Mouse (Mus musculus) layer of hippocampus, adult 18-20 months (tissue): ENCODE measurements around the gene Naga. TPM values are rescaled to one million over a fixed set of nuclear protein-coding genes. Genes with fewer than 3 reads are reported as not detected.

Source experiments
- DNase-seq, 2 experiments: peaks; one replicate each; pipeline ENCODE4 v3.0.0; 2022; ENCODE audit warnings: low spot score in 2 of 2
- total RNA-seq, 2 experiments: library from RNA; stranded (reverse); gene quantifications; 2 replicates each; pipeline ENCODE4 v1.2.3; 2021

Gene Naga
- total RNA-seq, 2 experiments from 2014 or later = 33.5 to 40.5 TPM

DNA sequence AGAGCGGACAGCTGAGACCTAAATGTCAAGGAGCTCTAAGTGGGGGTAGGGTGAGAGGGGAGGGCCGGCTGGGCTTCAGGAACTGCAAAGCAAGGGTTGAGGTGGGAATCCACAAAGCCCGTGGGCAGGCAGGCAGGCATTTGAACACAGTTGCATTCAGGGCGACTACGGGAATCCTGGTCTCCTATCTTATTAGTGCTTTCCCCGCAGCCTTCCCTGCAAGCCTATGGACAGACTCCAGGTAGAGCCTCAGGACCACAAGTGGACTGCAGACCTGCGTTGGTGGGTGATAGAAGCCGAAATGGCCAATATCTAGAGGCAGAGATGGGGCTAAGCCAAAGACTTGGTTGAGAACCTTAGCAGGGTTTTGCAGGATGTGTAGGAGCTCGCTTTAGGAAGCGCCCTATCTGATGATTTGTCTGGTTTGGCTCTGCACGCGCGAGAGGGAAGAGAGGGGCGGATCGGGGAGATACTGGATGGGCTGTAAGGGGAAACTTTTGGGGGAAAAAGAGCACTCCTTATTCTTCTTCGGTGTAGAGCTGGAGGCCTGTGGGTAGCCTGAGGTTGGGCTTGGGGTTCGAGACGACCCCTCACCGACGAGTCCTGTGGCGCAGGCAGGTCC, 1.8 kb upstream of the Naga start:
- no peak for DNase-seq

DNA sequence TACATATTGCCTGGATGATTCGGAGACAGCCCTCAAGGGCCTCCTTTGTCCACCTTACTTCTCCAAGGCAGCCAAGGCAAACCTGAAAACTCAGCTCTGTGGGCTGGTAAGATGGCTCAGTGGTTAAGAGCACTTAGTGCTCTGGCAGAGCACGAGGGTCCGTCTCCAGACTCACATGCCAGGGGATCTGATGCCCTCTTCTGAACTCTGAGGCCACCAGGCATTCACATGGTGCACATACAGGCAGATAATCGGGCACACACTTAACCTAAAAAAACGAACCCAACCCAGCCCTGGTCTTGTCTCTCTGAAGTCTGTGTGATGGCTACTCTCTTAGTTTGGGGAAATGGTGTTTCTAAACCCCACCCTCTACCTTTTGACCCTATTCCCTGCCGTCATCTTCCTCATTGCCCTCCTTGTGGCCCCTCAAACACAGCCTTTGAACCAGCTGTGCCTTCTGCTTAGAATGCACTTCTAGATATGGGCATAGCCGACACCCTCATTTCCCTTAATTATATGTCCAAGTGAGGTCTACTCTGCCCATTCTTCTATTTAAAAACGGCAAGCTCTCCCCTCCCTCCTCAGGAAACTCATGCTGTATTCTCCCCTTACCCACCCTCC, 1.0 kb upstream of the Naga start:
- DNase-seq = no peak

DNA sequence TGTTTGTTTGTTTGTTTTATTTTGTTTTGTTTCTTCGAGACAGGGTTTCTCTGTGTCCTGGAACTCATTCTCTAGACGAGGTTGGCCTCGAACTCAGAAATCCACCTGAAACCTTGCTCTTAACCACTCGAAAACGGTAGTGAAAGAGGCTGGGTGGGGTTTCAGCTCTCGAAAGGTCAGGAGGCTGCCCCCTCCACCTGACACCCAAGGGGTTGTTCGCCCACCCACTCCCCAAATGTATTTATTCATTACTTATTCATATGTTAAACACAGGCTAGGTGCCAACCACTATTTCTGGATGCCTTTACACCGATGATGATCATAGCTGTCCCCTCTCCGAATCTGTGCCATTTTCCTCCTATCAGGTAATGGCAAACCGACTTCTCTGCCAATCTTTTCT, 425 bp upstream of the Naga start:
- DNase-seq = no peak

DNA sequence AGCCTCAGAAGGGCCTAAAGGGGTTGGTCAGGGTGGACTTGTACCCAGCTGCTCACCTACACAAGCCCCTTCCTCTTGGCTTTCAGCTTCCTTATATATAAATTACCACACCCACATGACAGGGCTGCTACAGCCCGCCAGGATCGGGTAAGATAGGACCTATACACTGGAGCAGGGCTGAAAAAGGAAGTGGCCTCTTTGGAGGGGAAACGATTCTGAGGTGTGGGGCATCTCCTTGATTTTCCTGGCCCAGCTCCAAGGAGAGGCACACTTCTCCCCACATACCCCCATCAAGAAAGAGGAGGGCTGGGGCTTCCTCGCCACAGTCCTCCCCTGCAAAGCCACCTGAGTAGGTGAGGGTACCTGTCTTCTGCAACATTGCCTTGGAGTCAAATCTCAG, 850 bp downstream of the Naga start:
- DNase-seq = no peak

DNA sequence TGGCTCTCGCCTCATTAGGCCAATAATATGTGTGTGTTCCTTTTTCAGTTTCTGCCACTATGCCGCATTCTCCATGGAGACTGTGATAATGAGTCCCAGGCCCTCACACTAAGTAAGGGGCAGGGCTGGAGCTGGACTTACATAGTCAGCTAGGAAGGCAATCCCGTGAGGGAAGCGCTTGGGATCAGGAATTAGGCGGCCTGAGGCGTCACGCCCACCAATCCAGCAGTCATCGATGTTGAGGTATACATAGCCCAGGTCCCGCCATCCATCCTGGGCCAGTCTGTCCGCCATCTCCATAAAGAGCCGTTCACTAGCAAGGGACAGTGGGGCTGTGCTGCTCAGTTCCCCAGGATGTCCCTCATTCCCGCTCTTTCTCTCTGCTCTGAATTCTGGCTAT, 2.1 kb downstream of the Naga start:
- DNase-seq = no peak

DNA sequence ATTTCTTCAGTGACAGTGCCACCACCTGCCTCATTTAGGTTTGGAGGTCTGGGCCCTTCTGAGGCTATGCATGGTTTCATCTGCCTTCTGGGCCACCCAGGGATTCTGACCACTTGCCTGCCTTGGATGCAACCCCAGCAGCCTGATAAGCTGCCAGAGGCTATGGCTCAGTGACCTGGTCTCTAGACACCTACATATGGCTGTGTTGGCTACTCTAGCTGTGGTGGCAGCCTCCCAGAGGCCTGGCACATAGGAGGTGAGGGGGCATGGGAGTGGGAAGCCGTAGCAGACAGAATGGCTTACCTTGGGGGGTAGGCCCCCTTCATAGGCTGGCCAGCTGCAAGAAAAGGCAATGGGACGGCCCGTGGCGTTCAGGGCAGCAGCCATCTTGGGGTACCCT, 3.5 kb downstream of the Naga start:
- no peak for DNase-seq

DNA sequence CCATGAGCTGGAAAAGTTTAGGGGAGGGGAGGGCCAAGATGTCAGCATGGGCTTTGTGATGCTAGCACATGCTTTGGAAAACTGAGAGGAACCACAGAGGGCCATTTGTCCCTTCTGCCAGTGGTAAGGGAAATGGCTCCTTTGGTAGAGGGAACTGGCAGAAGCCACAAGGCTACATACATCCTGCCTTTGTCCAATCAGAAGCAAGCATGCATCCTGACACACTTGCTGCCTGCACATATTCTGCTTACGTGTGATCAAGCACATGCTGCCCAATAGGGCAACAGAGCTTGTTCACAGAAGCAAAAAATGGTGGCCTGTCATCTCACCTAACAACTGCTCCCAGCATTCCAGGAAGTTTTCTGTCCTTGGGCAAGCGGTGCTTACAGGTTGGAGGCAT, 13.3 kb downstream of the Naga start:
- no peak for DNase-seq

DNA sequence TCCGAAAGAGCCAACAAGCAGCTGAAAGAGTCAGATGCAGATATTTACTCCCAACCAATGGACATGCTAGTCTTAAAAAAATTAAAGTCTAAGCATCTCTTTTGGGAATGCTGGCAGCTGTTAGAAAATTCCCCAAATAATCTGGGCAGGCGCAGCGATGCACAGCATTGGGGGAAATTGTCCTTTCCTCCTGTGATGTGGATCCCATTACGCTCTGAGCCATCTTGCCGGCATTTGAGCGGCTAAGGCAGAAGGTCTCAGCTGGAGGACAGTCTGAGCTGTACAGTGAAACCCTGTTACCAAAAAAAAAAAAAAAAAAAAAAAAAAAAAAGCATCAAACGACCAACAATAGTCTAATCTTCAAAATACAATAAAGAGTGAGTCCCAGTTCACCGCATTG, 16.5 kb downstream of the Naga start:
- DNase-seq = no peak

DNA sequence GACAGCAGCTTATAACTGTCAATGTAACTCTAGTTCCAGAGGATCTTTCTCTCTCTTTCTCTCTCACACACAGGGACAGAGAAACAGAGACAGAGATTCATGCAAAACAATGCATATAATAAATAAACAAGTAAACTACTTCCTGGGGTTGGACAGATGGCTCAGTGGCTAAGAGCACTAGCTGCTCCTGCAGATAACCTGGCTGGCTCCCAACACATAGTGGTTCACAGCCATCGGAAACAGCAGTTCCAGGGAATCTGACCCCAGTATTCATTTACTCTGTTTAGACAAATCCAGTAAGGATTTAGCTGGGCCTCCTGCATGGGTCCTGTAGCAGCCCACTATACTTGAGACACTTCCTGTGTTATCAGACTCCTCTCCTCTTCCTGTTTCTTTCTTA, 19.1 kb downstream of the Naga start:
- no peak for DNase-seq

DNA sequence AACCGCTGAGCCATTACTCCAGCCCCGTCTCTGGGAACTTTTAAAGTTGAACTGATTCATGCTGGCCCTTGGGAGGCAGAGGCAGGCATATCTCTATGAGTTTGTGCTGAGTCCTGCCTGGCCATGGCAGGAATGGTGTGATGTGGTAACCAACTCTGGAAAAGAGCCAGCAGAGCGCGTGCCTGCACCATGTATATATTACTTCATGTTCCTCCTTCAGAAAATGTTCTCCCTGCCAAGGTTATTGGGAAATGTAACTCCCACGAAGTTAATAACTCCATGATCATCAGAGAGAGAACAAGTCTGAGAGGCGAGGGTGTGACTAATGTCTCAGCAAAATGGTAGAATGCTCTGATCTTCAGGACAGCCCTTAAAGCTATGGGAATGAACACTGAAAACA, 20.9 kb downstream of the Naga start:
- no peak for DNase-seq

DNA sequence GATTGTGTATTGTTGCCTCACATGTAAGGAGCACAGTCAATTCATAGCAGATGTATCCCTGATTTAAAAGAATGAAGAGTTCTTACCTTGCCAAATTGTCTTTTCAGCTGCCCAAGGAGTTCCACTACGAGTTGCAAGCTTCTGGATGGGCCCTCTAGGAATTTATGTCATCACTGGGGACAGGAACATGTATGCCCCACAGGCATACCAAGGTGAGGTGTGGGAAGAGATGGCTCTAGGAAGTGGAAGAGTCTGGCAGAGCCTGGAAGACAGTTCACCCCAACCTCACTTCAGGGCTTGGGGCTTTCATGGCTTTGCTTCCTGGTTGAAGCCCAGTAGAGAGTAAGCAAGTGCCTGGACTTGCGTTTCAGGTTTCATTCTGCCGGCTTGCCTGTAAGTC, 30.3 kb downstream of the Naga start:
- no peak for DNase-seq

DNA sequence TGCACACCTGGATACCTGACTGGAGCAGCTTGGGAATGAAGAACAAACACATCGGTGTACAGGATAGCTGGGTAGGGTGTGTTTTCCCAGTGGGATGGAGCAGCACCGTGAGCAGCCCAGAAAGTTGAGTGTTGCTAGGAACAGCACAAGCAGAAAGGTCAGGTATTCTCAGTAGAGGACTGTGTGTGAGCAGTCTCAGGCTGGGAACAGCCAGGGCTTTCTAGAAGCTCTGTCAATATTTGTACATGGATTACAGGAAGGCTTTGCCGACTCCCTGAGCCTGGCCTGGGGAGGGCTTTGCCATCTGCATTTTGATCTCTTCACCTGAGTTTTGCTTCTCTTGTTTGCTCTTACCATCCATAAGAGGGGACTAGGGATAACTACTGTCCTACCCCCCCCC, 31.6 kb downstream of the Naga start:
- DNase-seq = no peak

DNA sequence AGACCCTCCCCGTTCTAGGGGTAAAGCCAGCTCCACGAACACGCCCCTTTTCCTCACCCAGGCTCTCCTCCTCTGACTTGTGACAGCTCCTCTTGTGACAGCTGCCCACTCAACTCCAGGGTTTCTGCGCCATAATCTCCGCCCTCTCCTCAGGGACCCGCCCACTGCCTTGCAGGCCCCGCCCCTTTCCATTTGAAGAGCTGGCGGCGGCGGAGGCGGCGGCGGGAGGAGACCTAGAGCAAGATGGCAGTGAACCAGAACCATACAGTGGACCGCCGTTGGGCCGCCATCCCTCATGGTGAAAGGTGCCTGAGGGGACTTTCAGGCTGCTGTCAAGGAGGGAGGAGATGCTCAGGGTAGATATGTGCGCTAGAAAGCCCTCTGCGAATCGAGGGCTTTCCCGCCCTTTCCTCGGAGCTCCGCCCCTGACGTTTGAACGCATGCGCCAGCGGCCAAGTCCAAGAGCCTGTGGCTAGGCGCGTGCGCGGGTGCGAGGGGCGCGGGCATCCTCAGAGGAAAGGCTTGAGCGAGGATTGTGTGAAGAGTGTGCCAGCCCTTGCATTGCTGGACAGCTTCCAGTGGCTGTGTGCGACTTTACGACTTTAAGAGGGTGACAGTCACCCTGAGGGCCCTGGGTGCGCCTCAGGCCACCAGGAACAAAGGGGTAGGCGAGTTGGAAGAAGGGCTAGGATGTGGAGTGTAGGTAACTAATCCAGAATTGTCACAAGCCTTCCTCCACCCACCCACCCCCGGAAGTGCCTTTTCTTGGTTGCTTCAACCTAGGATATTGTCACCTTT, 39.8 kb downstream of the Naga start, which contains the start of gene Wbp2nl:
TSS of gene Wbp2nl (plus strand) at position 191 of the 798 bp plus-strand sequence.
- no peak for DNase-seq

DNA sequence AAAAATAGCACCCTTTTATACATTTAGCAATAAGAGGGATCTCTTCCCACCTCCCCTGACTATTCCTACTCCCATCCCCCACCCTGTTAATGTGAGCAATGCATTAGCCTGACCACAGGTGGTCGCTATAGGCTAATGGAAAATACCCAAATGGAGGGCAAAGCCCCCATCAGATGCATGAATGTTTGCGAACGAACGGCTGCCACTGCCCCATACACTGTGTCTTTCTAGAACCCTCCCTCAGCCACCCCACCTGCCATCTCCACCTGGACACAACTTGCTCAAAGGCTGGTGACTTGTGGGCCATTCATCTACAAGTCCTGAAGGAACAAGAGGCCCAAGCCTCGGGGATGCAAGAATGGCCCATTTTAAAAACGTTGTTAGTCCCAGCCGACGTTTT, 44.7 kb downstream of the Naga start:
- DNase-seq = peak in 1 of 2 experiments; percentile 42

DNA sequence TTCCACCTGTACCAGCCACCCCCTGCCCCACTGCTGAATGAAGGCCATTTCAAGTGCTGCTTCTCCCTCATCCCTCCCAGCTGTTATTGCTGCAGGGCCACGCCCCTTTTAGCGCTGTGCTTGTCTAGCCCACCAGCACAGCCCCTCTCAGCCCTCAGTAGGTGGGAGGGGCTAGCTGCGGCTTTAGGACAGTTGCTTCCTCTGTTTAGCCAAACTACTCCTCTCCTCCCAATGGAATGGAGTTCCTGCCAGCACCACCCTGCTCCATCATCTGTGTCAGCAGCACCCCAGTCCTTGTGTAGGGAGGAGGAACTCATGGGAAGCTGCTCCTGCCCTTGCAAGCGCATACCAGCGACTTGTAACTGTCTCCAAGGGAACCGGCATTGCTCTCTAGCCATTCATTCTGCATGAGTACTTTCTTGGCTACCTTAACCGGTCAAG, 45.4 kb downstream of the Naga start:
- peak in 1 of 2 experiments; percentile 34 for DNase-seq

DNA sequence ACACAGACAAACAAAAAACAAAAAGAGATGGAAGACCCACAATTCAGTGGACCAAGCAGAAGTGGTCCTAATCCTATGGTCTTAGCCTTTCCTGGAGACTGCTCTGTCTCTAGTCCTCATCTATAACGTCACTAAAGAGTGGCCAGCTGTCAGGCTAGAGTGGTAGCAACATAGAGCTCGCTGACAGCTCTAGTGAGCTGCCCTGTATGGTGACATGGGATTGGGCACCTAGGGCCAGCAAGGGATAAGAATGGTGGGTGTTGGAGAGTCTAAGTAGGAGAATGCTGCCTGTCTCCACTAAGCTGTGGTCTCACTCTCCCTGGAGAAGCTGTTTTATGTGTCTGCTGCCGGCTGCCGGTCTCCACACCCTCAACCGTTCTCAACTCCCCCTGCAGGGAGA, 45.9 kb downstream of the Naga start:
- no peak for DNase-seq

DNA sequence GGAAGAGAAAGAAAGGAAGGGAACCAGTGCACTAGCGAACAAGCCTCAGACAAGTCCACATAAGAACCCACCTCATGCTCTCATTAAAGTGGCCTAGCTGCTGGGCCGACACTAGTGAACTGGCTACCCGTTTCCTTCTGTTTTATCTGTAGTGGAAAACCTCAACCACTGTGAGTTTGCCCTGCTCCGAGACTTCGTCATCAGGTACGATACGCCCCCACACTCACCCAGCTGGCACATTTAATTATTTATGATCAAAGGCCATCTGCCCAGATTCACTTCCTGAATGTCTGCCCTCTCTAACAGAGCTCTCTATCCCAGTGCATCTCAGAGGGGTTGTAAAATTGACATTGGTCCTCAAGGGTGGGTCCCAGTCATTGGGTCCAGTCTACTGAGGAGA, 48.5 kb downstream of the Naga start:
- DNase-seq = no peak

DNA sequence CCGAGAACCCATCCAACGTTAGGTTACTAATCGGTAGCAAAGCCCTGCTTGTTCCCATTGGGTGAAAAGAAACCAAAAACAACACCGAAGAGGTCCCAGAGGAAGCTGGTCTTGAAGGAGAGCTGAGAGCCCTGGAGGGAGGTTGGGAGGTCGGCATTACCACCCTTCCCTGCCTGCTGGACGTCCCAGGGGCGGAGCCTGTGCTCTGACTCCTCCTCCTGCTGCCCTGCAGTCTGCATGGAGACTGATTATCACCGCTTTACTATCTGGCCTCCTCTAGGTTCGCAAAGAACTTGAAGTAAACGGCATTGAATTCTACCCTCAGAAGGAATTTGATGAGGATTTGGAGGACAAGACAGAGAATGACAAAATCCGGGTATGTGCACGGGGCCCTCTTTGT, 52.6 kb downstream of the Naga start:
- no peak for DNase-seq

DNA sequence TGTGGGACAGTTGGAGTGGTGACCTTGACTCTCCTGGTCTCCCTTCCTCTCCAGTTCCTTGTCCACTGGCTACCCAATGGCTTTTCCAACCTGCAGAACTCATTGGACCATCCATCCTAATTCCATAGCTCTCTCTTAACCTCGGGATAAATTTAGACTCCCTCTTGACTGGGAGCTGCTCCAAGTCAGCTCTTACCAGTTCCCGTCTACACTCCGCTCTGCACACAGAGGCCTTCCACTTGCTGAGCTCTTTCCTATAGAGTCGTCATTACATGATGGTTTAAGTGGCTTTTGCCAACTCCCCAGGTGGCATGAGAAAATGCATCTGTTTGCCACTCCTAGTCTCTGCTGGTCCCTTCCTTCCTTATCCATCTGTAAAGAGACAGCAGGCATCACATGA, 58.1 kb downstream of the Naga start:
- no peak for DNase-seq
